Mouse (Mus musculus) brown adipose tissue, adult 24 weeks (tissue): ENCODE data around the gene Srsf5. TPM values are rescaled to one million over a fixed set of nuclear protein-coding genes. Genes with fewer than 3 reads are reported as not detected.
A peak's percentile ranks its signal among the peaks of the same experiment; 100 is the strongest.

Source experiments
- H3K27ac ChIP-seq: fragments of 200-500 bp; replicated peaks from 2 replicates; pipeline ENCODE4 v1.5.1; 2012; ENCODE audit warnings: low read depth, mild to moderate bottlenecking, low read length
- H3K4me1 ChIP-seq: fragments of 200-500 bp; 2 replicates; pipeline ENCODE4 v1.6.1; 2012; ENCODE audit warnings: low read length, mixed read lengths; ENCODE audit not compliant: control insufficient read depth, insufficient read depth, insufficient read length
- H3K4me3 ChIP-seq: fragments of 200-500 bp; 2 replicates; pipeline ENCODE4 v1.5.1; 2012; ENCODE audit warnings: low read depth, mild to moderate bottlenecking, low read length, moderate library complexity; ENCODE audit not compliant: insufficient read depth
- polyA plus RNA-seq: library from polyadenylated mRNA; stranded (reverse); fragments of >200 nt; gene quantifications from 2 replicates; pipeline ENCODE4 v1.2.4, GENCODE M21; 2012; ENCODE audit not compliant: missing spikeins, insufficient read depth, insufficient read length

Gene Srsf5
- polyA plus RNA-seq = 150 and 196 TPM in 2 replicates

DNA sequence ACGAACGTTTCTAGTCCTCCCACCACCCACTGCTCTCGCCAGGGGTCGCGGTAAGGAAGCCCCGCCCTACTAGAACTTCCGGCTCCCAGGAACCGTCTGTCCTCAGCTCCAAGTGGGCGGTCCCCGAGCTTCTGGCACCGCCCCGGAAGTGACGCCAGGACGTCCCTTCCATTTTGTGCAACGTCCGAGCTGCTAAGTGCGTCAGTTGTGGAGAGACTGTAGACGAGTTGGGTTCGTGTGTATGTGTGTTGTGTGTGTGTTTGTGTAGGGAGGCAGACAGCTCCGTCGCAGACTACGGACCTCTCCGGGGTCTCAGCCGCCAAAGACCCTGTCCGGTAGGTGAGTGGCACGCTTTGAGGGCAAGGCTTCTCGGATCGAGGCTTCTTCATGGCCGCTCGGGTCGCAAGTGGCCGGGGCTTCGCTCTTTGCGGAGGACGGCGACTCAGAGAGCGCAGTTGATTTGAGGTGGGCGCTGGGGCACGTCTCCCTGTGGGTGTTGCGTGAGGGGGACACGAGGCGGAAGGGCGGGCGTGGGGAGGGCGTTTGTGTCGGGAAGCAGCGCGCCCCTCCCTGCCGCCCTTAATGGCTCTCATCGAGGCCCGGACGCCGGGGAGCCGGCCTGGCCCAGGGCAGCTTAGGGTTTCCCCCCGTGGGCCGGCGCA lies at the start of gene Srsf5:
Gene Srsf5 (plus strand): TSS at position 171 of the 662 bp plus-strand sequence.
- Histone ChIP-seq H3K4me3 (peak within 1 kb of the TSS; percentile 96), H3K27ac (peak within 1 kb of the TSS; percentile 94), H3K4me1 (no peaks in the 10 kb centered on the region)

DNA sequence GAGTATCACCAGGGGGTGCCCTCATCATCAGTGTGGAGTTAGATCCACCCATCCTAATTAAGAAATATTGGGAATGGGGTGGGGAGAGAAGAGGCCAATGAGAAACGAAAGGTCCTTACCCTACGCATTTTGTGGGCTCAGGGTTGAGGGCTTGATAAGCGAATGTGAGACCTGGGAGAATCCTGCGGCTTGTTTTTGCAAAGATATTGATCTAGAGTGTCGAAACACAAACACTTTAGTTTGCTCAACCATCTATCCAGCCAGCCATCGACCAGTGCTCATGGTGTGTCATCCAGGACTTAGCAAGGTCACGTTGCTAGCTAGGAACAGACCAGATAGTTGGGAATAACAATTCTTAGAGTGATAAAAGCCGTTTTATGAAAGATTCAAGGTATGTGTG lies 35.7 kb upstream of the Srsf5 start:
- Histone ChIP-seq H3K4me3 (no peak overlapping the region), H3K4me1 (no peaks in the 10 kb centered on the region), H3K27ac (no peak overlapping the region)

- Histone ChIP-seq H3K4me1 (no peaks in the 10 kb centered on the region), H3K27ac (no peak overlapping the region), H3K4me3 (no peak overlapping the region)
Measured at GRCm38 (mm10) chr12:80917764-80918163, 27.5 kb upstream of the Srsf5 start.

- Histone ChIP-seq H3K4me1 (peaks cover 3% of the 10 kb centered on the region; the same call in 1 of the 2 replicates), H3K27ac (no peak overlapping the region)
Measured at GRCm38 (mm10) chr12:80921301-80921700, 24.0 kb upstream of the Srsf5 start.

GRCm38 (mm10) chr12:80922869-80923268 lies 22.4 kb upstream of the Srsf5 start:
- Histone ChIP-seq H3K4me3 (no peak overlapping the region), H3K27ac (no peak overlapping the region), H3K4me1 (peaks cover 3% of the 10 kb centered on the region; the same call in 1 of the 2 replicates)

More at GRCm38 (mm10) chr12:80921301-80921700, 24.0 kb upstream of the Srsf5 start:
- H3K4me3 ChIP-seq = no peak overlapping the region

DNA sequence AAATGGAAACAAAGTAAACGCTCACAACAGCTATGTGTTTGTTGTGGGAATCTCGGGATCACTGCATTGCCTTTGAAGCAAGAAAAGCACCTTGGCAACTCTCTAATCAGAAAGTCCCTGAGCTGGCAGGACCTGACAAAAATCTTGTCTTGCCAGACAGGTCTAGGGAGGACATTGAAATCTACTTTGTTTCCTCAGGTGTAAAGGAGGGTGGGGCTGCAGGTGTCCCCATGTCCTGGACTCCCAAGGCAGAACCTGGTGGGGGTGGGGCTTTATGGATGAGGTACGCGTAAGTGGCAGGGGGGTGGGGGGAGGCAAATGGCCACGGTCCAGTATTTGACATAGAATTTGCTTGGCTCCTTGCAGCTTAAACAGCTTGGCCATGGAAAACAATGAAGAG lies 21.7 kb upstream of the Srsf5 start:
- Histone ChIP-seq H3K4me1 (peaks cover 3% of the 10 kb centered on the region; the same call in 1 of the 2 replicates), H3K4me3 (no peak overlapping the region), H3K27ac (no peak overlapping the region)

DNA sequence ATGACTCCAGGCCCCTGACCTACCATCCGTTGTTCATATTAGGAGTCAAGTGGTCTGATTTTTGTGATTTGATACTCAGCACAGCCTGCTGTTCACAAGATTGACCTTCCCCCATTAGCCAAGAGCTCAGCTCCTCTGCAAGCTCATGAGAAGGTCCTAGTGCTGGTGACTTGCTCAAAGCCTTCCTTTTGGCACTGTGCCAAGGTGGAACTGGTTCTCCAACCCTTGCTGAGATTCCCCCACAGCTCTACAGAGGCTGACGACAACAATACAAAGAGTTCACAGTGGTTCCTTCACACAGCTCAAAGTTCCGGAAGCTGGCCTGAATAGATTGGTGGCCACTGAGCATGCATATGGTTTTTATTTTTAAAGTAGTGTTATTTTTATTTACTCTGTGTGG lies 21.1 kb upstream of the Srsf5 start:
- H3K4me3 ChIP-seq = no peak overlapping the region
- peaks cover 3% of the 10 kb centered on the region; the same call in 1 of the 2 replicates for H3K4me1 ChIP-seq
- H3K27ac ChIP-seq = no peak overlapping the region

DNA sequence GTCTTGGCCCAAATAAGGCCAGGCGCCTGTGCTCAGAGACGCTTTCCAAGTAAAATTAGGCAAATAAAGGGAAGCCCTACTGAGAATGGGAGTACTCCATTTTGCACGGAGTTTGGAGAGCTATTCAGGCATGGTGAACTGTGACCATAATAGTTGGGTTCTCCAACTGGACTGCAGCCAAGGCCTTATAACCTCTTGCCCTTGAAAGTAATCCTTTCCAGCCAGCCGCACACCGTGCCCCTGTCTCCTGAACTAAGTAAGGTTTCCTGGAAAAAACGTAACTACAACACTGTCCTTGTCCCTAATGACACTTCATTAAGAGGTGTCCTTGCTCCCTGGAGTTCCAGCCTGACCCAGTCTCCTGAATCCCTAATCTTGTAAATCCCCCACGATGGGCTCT lies 19.4 kb upstream of the Srsf5 start:
- Histone ChIP-seq H3K4me3 (no peak overlapping the region), H3K27ac (no peak overlapping the region), H3K4me1 (peaks cover 3% of the 10 kb centered on the region; the same call in 1 of the 2 replicates)

GRCm38 (mm10) chr12:80926550-80926949 lies 18.8 kb upstream of the Srsf5 start:
- H3K4me1 ChIP-seq = peaks cover 3% of the 10 kb centered on the region; the same call in 1 of the 2 replicates
- no peak overlapping the region for H3K4me3 ChIP-seq
- no peak overlapping the region for H3K27ac ChIP-seq

GRCm38 (mm10) chr12:80927518-80927917 lies 17.8 kb upstream of the Srsf5 start:
- Histone ChIP-seq H3K4me1 (peaks cover 3% of the 10 kb centered on the region; the same call in 1 of the 2 replicates), H3K4me3 (no peak overlapping the region), H3K27ac (no peak overlapping the region)

GRCm38 (mm10) chr12:80928881-80929280 lies 16.4 kb upstream of the Srsf5 start:
- H3K27ac ChIP-seq = no peak overlapping the region
- no peak overlapping the region for H3K4me3 ChIP-seq
- peaks cover 3% of the 10 kb centered on the region; the same call in 1 of the 2 replicates for H3K4me1 ChIP-seq

- Histone ChIP-seq H3K4me3 (no peak overlapping the region), H3K27ac (no peak overlapping the region), H3K4me1 (peaks cover 3% of the 10 kb centered on the region; the same call in 1 of the 2 replicates)
Measured at GRCm38 (mm10) chr12:80930141-80930540, 15.2 kb upstream of the Srsf5 start.

DNA sequence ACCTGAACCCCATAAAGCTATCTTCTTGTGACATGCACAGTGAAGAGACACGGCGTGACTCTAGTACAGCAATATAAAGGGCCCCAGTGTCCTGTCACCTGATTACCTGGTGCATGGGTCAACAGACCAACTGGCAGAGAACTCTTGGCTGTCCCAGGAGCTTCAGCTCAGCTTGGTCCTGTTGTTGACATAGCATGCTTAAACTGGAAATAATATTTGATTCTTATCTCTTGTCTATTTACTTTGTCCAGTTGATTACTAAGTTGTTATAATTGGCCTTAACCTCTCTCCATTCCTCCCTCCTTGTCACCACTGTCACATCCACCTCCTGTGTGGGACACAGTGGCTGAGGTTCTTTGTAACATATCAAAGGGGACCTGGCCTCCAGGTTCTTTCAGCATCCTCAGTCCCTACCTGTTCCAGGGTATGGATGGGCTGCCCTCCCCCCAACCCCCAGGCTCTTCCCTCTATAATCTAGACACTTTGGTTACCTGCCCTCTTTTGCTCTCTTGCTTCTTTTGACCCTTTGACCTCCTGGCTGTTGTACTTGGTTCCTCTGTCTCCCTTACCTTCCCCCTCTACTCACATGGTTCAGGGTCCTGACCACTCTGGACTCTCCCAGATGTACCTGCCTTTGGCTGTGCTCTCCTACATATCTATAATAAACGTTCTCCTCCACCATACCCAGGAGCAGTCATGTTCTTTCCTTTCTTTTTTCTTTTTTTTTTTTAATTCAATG lies 13.7 kb upstream of the Srsf5 start:
- no peak overlapping the region for H3K27ac ChIP-seq
- H3K4me1 ChIP-seq = no peaks in the 10 kb centered on the region
- no peak overlapping the region for H3K4me3 ChIP-seq

DNA sequence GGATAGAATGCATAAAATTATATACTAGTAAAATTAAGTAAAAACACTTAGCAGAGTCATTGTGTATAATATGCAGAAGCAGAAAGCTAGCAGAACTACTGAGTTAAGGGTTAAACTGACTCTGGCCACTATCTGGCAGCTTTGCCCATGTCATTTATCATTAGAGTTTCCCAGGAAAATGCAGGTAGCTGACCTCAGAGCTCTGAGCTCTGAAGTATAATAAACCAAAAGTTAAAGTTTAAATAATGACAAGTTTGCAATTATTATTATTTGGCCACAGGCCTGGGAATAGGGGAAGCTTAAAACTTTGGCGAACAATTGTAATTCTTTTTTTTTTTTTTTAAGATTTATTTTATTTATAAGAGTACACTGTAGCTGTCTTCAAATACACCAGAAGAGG lies 12.4 kb upstream of the Srsf5 start:
- Histone ChIP-seq H3K4me3 (no peak overlapping the region), H3K4me1 (no peaks in the 10 kb centered on the region), H3K27ac (no peak overlapping the region)

GRCm38 (mm10) chr12:80936751-80937150 lies 8.6 kb upstream of the Srsf5 start:
- Histone ChIP-seq H3K27ac (no peak overlapping the region), H3K4me1 (no peaks in the 10 kb centered on the region), H3K4me3 (no peak overlapping the region)
